Mouse (Mus musculus): Measurements from ENCODE around the gene Setd4. TPM values are rescaled to one million over a fixed set of nuclear protein-coding genes. Genes with fewer than 3 reads are reported as not detected.

Setd4 gene
- polyA plus RNA-seq, 1 experiment from 2014 or later, result 4.3 TPM

GRCm38 (mm10) chr16:93574521-93575191 is 29.2 kb downstream of the Setd4 start:
- no peak overlapping the region for H3K4me2 ChIP-seq
- H3K4me3 ChIP-seq (replicated peaks), result no peak overlapping the region
- H3K9me3 ChIP-seq (replicated peaks), result no peaks in the 10 kb centered on the region
- no peaks in the 10 kb centered on the region for H3K4me1 ChIP-seq (replicated peaks)
- no peaks in the 10 kb centered on the region for H3K36me3 ChIP-seq (replicated peaks)
- H3K9ac ChIP-seq, result no peak overlapping the region
- no peaks in the 10 kb centered on the region for H3K27me3 ChIP-seq
- ATAC-seq (ENCODE audit: insufficient read depth), result no peak
- 33% methylated on average over 18 of the region's 18 CpGs for WGBS (ENCODE audit: insufficient replicate concordance)
- no peak overlapping the region for H3K27ac ChIP-seq (replicated peaks)

GRCm38 (mm10) chr16:93573434-93573833 is 30.4 kb downstream of the Setd4 start:
- no peak overlapping the region for H3K4me2 ChIP-seq
- H3K4me3 ChIP-seq (replicated peaks), result no peak overlapping the region
- 71% methylated on average over 5 of the region's 5 CpGs for WGBS (ENCODE audit: insufficient replicate concordance)
- no peaks in the 10 kb centered on the region for H3K4me1 ChIP-seq (replicated peaks)
- H3K27me3 ChIP-seq, result no peaks in the 10 kb centered on the region
- no peaks in the 10 kb centered on the region for H3K36me3 ChIP-seq (replicated peaks)
- H3K9me3 ChIP-seq (replicated peaks), result no peaks in the 10 kb centered on the region
- no peak overlapping the region for H3K9ac ChIP-seq
- ATAC-seq (ENCODE audit: insufficient read depth), result no peak
- H3K27ac ChIP-seq (replicated peaks), result no peak overlapping the region

DNA sequence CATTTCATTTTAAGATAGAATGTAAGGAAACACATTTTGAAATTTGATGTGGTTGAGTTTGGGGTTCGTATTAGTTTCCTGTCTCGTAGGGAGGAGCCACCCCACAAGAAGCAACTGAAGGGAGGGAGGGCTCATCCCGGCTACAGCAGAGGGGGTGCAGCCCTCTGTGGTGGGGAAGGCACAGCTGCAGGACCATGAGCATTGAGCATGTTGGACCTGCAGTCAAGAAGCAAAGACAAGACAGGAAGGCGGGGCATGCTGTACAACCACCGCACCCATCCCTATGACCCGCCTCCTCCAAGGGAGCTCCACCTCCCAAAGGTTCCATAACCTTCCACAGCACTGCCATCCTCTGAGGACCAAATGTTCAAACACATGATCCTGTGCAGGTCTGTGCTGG is 31.5 kb downstream of the Setd4 start:
- Histone ChIP-seq H3K9me3 (replicated peaks) (no peaks in the 10 kb centered on the region), H3K4me1 (replicated peaks) (no peaks in the 10 kb centered on the region), H3K36me3 (replicated peaks) (no peaks in the 10 kb centered on the region), H3K9ac (no peak overlapping the region), H3K4me2 (no peak overlapping the region), H3K27ac (replicated peaks) (no peak overlapping the region), H3K4me3 (replicated peaks) (no peak overlapping the region), H3K27me3 (no peaks in the 10 kb centered on the region)
- ATAC-seq (ENCODE audit: insufficient read depth), result no peak
- WGBS (ENCODE audit: insufficient replicate concordance), result 75% methylated on average over 6 of the region's 6 CpGs

GRCm38 (mm10) chr16:93558499-93558898 is 45.4 kb downstream of the Setd4 start:
- Histone ChIP-seq H3K4me1 (replicated peaks) (no peaks in the 10 kb centered on the region), H3K27me3 (0 out of 2 replicates have a peak, but pooled peaks cover 8% of the 10 kb centered on the region), H3K27ac (replicated peaks) (no peak overlapping the region), H3K4me3 (replicated peaks) (no peak overlapping the region), H3K4me2 (no peak overlapping the region), H3K9ac (no peak overlapping the region), H3K36me3 (replicated peaks) (no peaks in the 10 kb centered on the region), H3K9me3 (replicated peaks) (no peaks in the 10 kb centered on the region)
- no peak for ATAC-seq (ENCODE audit: insufficient read depth)
- WGBS (ENCODE audit: insufficient replicate concordance), result 34% methylated on average over 12 of the region's 12 CpGs

DNA sequence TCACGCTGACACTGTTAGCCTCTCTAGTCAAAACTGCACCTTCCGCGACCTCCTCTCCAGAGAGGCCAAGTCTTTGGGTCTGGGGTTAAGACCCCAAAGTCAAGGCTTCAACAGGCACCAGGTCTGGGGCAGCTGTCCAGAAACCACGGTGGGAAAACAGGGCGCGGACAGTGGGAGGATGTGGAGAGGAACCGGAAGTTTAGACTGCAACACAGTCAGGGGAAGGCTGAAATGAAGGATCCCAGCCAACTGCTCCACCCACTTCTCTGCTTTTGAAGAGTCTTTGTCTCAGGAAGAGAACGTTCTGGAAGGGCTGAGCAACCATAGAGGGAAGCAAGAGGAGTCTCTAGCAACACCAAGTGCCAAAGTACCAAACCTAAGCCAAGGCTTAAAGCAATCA is 46.2 kb downstream of the Setd4 start:
- WGBS (ENCODE audit: insufficient replicate concordance), result 50% methylated on average over 8 of the region's 8 CpGs
- H3K4me2 ChIP-seq, result no peak overlapping the region
- H3K27ac ChIP-seq (replicated peaks), result no peak overlapping the region
- 0 out of 2 replicates have a peak, but pooled peaks cover 5% of the 10 kb centered on the region for H3K27me3 ChIP-seq
- H3K9me3 ChIP-seq (replicated peaks), result no peaks in the 10 kb centered on the region
- H3K4me1 ChIP-seq (replicated peaks), result no peaks in the 10 kb centered on the region
- H3K36me3 ChIP-seq (replicated peaks), result no peaks in the 10 kb centered on the region
- no peak overlapping the region for H3K4me3 ChIP-seq (replicated peaks)
- H3K9ac ChIP-seq, result no peak overlapping the region
- ATAC-seq (ENCODE audit: insufficient read depth), result no peak

- H3K27ac ChIP-seq (replicated peaks), result no peak overlapping the region
- H3K36me3 ChIP-seq (replicated peaks), result no peaks in the 10 kb centered on the region
- H3K4me3 ChIP-seq (replicated peaks), result no peak overlapping the region
- 39% methylated on average over 12 of the region's 12 CpGs for WGBS (ENCODE audit: insufficient replicate concordance)
- H3K27me3 ChIP-seq, result 0 out of 2 replicates have a peak, but pooled peaks cover 4% of the 10 kb centered on the region
- ATAC-seq (ENCODE audit: insufficient read depth), result no peak
- H3K9me3 ChIP-seq (replicated peaks), result no peaks in the 10 kb centered on the region
- no peaks in the 10 kb centered on the region for H3K4me1 ChIP-seq (replicated peaks)
- H3K9ac ChIP-seq, result no peak overlapping the region
- H3K4me2 ChIP-seq, result no peak overlapping the region
Observed at GRCm38 (mm10) chr16:93552686-93553513, 51.0 kb downstream of the Setd4 start.

GRCm38 (mm10) chr16:93549287-93549686 is 54.6 kb downstream of the Setd4 start:
- no peak overlapping the region for H3K27ac ChIP-seq (replicated peaks)
- 34% methylated on average over 10 of the region's 10 CpGs for WGBS (ENCODE audit: insufficient replicate concordance)

GRCm38 (mm10) chr16:93548045-93548444 is 55.8 kb downstream of the Setd4 start:
- Histone ChIP-seq H3K27me3 (no peaks in the 10 kb centered on the region), H3K4me3 (replicated peaks) (no peak overlapping the region), H3K9ac (no peak overlapping the region), H3K4me1 (replicated peaks) (no peaks in the 10 kb centered on the region), H3K36me3 (replicated peaks) (no peaks in the 10 kb centered on the region), H3K4me2 (no peak overlapping the region), H3K9me3 (replicated peaks) (no peaks in the 10 kb centered on the region), H3K27ac (replicated peaks) (no peak overlapping the region)
- WGBS (ENCODE audit: insufficient replicate concordance), result 41% methylated on average over 2 of the region's 2 CpGs
- ATAC-seq (ENCODE audit: insufficient read depth), result no peak

More at GRCm38 (mm10) chr16:93549287-93549686, 54.6 kb downstream of the Setd4 start:
- ATAC-seq (ENCODE audit: insufficient read depth), result no peak
- H3K4me2 ChIP-seq, result no peak overlapping the region
- H3K27me3 ChIP-seq, result no peaks in the 10 kb centered on the region
- H3K9ac ChIP-seq, result no peak overlapping the region
- H3K4me1 ChIP-seq (replicated peaks), result no peaks in the 10 kb centered on the region
- no peaks in the 10 kb centered on the region for H3K36me3 ChIP-seq (replicated peaks)
- no peaks in the 10 kb centered on the region for H3K9me3 ChIP-seq (replicated peaks)
- no peak overlapping the region for H3K4me3 ChIP-seq (replicated peaks)

- no peak overlapping the region for H3K9ac ChIP-seq
- no peak overlapping the region for H3K4me3 ChIP-seq (replicated peaks)
- no peaks in the 10 kb centered on the region for H3K4me1 ChIP-seq (replicated peaks)
- ATAC-seq (ENCODE audit: insufficient read depth), result no peak
- no peaks in the 10 kb centered on the region for H3K36me3 ChIP-seq (replicated peaks)
- no peak overlapping the region for H3K4me2 ChIP-seq
- no peak overlapping the region for H3K27ac ChIP-seq (replicated peaks)
- no peaks in the 10 kb centered on the region for H3K9me3 ChIP-seq (replicated peaks)
- no peaks in the 10 kb centered on the region for H3K27me3 ChIP-seq
- WGBS (ENCODE audit: insufficient replicate concordance), result 21% methylated on average over 3 of the region's 3 CpGs
Observed at GRCm38 (mm10) chr16:93547122-93547521, 56.7 kb downstream of the Setd4 start.

GRCm38 (mm10) chr16:93546354-93546965 is 57.4 kb downstream of the Setd4 start:
- no peak for ATAC-seq (ENCODE audit: insufficient read depth)

DNA sequence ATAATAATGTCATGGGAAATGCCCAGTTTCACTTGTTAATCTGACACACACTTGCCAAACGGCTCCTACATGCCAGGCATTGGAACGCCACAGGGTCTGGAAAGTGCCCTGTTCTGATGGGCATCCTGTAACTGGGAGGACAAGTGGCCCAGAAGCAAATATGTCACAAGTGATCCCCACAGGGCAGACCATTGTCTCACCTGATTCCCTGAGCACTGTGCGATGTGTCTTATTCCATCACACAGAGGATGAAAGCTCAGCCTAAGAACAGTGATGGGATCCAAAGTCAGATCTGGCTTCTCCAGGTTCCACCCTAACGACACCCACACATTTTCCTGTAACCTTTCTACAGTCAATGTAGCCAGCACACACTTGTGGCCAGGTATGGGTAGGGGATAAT is 58.9 kb downstream of the Setd4 start:
- Histone ChIP-seq H3K27me3 (no peaks in the 10 kb centered on the region), H3K9ac (no peak overlapping the region), H3K9me3 (replicated peaks) (no peaks in the 10 kb centered on the region), H3K27ac (replicated peaks) (no peak overlapping the region), H3K36me3 (replicated peaks) (no peaks in the 10 kb centered on the region), H3K4me1 (replicated peaks) (no peaks in the 10 kb centered on the region), H3K4me2 (no peak overlapping the region), H3K4me3 (replicated peaks) (no peak overlapping the region)
- WGBS (ENCODE audit: insufficient replicate concordance), result 67% methylated on average over 4 of the region's 4 CpGs
- ATAC-seq (ENCODE audit: insufficient read depth), result no peak

More at GRCm38 (mm10) chr16:93546354-93546965, 57.4 kb downstream of the Setd4 start:
- H3K27ac ChIP-seq (replicated peaks), result no peak overlapping the region
- H3K4me1 ChIP-seq (replicated peaks), result no peaks in the 10 kb centered on the region
- no peaks in the 10 kb centered on the region for H3K27me3 ChIP-seq
- WGBS (ENCODE audit: insufficient replicate concordance), result 50% methylated on average over 12 of the region's 12 CpGs
- no peak overlapping the region for H3K4me3 ChIP-seq (replicated peaks)
- no peak overlapping the region for H3K9ac ChIP-seq
- no peak overlapping the region for H3K4me2 ChIP-seq
- no peaks in the 10 kb centered on the region for H3K9me3 ChIP-seq (replicated peaks)
- H3K36me3 ChIP-seq (replicated peaks), result no peaks in the 10 kb centered on the region

All from liver, embryonic 15.5 days (tissue).